Mouse (Mus musculus) ZHBTc4 (cell line): ENCODE measurements around the gene Rab40b.

ENCODE experiments used
- DNase-seq: peaks from one replicate; pipeline ENCODE4 v3.0.0-alpha.2; 2011; ENCODE audit warnings: low read depth, low spot score

Rab40b gene

DNA sequence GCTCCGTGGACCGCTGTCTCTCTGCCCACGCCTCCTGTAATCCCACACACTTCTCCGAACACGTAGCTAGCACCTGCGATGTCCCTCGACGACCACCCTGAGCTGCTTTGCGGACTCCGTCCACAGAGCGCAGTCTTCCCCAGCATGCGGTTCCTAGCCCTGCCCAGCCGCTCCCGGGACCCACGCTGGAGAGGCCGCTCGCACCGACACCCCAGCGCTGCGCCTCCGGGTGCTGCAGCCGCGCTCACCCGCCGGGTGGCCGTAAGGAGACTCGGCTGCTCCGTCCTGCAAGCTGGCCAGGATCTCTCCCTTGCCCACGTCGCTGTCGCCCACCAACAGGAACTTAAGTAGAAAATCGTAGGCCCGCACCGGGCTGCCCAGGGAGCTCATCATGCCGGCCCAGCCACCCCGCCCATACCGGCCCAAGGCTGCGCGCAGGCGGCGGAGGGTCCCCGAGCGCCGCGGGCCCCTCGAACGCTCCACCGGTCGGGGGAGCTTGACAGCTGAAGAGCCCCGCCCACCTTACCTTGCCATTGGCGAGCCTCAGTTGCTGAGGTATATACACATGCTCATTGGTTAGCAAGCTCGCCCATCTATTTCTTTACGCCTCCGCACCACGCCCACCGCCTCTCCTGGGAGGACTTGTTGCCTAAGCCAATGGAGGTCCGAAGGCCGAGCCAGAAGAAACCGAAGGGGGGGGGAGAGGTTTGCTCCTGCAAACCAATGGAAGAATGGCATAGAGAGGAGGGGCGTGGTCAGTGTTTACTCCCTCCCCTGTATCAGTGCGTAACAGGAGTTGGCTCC, at the start of gene Rab40b:
Rab40b (minus strand) TSS at position 502 of the 804 bp plus-strand sequence.
- peak; percentile 99 for DNase-seq

GRCm38 (mm10) chr11:121437236-121437635, 49.2 kb upstream of the Rab40b start:
- no peak for DNase-seq

GRCm38 (mm10) chr11:121434156-121435155, 46.4 kb upstream of the Rab40b start, which contains the start of gene Fn3k:
TSS of gene Fn3k (plus strand) at chr11:121434913.
- DNase-seq = peak; percentile 65

- no peak for DNase-seq
Measured at GRCm38 (mm10) chr11:121433397-121433796, 45.3 kb upstream of the Rab40b start.

- DNase-seq = no peak
Measured at GRCm38 (mm10) chr11:121421553-121422173, 33.6 kb upstream of the Rab40b start.

- peak; percentile 99 for DNase-seq
Measured at GRCm38 (mm10) chr11:121420830-121421552, 32.9 kb upstream of the Rab40b start, which contains the start of gene Fn3krp. TSS of gene Fn3krp (plus strand) at chr11:121421401.

GRCm38 (mm10) chr11:121420379-121420778, 32.3 kb upstream of the Rab40b start:
- DNase-seq = no peak

DNA sequence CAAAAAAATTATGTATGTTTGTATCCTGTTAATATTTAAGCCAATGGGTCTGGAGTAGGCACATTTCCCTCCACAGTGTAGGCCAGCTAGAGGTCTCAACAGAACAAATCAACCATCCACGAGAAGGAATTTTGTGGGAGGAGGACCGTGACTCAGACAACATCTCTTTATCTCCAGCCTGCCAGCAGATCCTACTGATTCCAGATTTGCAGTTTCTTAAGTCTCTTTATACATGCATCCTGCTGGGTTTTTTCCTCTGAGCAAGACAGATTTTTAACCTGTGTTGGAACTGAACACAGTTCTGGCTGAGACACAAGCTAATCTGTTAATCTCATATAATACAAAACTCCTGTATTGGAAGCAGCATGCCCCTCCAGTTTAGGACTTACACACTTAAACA, 30.9 kb upstream of the Rab40b start:
- DNase-seq = no peak

- no peak for DNase-seq
Measured at GRCm38 (mm10) chr11:121417971-121418370, 29.9 kb upstream of the Rab40b start.

DNA sequence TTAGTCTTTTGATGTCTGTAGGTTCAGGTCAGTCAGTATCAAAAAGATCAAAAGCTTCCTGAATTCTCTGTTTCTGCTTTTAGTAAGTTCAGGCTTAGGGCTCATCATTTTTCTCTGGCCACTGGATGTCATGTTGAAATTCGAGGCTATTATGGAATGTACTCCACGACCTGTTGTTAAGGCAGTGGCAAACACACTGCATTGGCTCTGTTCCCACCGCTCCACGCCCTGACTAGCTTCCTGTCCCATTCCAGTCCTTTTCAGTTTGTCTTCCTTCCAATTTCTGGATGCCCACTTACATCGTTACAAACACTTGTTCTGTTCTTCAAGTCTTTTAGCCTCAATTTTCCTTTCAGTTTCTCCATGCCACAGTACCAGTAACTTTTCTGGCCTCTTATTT, 27.3 kb upstream of the Rab40b start:
- DNase-seq = no peak

GRCm38 (mm10) chr11:121414762-121415161, 26.7 kb upstream of the Rab40b start:
- no peak for DNase-seq

DNA sequence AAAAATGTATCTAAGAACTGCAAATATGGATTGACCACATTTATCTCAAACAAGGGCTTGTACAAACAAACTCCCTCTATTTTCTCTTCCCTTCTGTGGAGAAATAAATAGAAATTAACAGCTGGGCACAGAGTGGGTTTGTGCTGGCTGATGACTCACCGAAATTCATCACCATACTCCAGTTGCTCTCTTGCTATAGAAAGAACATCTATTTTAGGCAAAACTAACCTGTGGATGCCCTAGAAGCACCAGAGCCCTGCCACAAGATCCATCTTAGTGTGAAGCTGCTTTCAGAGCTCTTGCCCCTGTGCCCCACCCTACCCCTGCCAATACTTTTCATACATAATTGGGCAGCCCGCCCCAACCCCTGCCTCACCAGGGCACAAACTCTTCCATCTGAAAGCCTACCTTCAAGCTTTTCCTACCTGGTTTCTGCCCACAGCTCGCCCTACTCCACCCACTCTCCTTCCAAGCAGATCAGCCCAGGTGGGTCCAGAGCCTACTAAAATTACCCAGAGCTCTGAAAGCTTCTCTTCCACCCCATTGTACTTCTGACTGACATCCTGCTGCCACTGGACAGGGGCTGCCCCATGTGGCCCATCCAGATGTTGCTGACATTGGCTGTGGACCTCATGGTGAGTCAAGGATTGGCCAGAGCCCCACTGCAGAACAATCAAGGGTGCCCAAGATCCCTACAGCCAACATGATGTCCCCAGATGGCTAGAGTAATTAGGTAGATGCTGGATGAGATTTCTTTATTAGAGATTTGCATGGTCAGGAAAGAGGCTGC, 19.5 kb upstream of the Rab40b start:
- DNase-seq = no peak

GRCm38 (mm10) chr11:121392405-121392804, 4.4 kb upstream of the Rab40b start:
- no peak for DNase-seq

DNA sequence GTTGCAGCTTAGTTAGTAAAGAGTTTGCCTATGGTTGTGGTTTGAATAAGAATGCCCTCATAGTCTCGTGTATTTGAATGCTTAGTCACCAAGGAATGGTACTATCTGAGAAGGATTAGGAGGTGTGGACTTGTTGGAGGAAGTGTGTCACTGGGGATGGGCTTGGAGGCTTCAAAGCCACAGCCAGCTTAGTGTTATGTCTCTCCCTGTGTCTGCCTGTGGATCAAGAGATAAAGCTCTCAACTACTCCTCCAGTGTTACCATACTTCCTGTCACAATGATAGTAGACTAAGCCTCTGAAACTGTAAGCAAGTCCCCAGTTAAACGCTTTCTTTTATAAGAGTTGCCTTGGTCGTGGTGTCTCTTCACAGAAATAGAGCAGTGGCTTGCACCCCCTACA, 2.7 kb upstream of the Rab40b start:
- DNase-seq = no peak

DNA sequence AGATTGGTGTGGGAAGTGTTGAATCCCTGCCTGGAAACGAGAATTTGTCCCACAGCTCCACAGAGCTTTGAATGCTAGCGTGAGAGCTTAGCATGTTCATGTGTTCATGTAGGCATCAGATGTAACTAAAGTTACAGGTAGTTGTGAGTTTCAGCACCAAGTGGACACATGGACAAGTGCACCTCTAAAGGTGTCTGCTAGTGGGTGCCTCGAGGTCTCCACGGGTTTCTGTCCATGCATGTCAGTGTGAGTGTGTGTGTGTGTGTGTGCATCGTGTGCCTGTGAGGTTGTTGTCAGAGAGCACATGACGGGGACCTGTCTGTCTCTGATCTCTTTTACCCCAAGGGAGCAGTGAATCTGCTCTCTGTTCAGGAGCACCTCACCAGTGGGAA, 499 bp upstream of the Rab40b start:
- DNase-seq = no peak

DNA sequence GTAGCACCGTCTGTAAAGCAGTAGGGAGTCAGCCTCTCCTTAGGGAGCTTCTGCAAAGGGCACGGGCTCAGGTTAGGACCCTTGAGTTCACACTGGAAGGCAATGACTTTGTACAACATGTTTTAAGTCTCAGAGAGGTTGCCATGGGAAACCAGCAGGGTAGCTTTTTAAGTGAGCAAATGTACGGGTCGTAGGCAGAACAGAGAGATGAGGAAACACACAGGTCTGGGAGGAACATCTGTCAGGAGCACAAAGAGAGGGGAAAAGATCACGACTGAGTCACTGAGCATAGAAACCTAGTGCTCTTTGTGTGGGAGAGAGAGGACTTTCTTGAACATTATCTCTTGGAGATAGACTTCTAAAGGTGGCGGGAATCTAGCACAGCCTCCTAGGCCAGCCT, 7.8 kb downstream of the Rab40b start:
- no peak for DNase-seq

DNA sequence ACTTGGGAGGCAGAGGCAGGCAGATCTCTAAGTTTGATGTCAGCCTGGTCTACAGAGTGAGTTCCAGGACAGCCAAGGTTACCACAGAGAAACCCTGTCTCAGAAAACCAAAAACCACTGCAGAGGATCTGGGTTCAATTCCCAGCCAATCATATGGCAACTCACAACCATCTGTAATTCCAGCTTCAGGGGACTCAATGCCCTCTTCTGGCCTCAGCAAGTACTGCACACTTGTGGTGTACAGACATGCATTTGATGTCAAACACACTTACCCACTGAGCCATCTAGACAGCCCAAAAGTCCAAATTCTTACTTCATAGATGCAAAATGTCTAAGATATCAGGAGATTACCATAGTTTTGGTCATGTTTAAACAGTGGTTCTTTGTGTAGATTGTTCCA, 9.4 kb downstream of the Rab40b start:
- peak; percentile 61 for DNase-seq

GRCm38 (mm10) chr11:121373305-121373704, 14.7 kb downstream of the Rab40b start:
- no peak for DNase-seq

DNA sequence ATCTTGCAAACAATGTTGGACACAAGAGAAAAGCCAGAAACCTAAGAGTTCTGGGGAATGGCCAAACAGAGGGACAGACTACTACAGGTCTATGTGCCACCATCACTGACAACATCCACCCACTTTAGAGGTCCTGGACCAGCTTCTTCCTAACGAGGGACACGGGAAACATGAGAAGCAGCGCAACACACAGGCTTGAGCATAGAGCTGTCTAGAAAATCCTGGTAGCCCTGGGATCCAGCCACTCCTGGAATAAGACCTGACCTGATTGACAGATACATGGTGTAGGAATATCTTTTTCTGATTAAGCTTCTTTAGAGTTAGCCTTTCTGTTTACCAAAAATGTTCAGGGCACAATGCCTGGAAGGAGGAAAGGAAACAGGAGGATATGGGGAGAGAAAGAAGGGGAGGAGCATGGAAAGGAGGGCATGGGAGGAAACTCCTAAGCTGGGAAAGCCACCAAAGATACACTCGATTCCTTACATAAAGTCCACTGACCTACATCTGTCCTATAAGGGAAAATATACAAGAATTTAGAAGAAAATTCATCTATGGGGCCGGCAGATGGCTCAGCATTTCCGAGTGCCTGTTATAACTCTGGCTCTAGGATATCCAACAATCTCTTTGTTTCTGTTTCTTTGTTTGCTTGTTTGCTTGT, 17.6 kb downstream of the Rab40b start:
- no peak for DNase-seq

GRCm38 (mm10) chr11:121369622-121370021, 18.4 kb downstream of the Rab40b start:
- peak; percentile 68 for DNase-seq
